Mouse (Mus musculus): ENCODE measurements around the gene Syngr2.
"Not testable (repeated sequence)": the region's sequence is repeated elsewhere in the genome, so short reads cannot be mapped to it uniquely, and the experiment has no call there.

Gene Syngr2

DNA sequence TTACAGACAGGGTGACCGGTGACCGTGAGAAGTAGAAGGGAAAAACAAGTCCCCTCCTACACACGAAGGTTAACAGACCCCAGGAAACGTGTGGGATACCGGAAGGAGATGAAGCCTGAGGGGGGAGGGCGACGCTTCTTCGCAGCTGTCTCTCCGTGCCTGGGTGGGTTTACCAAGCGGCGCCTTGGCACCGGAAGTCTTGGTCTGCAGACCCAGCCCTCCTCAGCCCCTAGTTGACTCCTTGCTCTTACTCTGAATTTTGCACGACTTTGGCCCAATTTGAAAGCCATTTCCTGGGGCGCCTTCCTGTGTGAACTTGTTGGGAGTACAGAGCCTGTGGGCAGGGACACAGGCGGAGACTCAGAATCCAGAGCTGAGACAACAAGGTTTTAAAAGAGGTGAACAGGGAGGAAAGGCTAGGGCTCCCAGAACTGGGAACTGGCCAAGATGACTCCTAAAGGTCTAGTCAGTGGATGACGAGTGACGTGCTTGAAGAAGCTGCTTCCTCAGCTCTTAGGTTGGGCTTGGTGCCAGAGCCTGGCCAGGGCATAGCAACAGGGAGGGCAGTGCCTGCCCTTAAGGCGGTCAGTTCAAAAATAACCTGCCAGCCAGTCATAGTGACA, 28.2 kb upstream of the Syngr2 start:
- DNase-seq (ENCODE audit: low spot score in 2 of 2) = peak; percentile 83 to 87

DNA sequence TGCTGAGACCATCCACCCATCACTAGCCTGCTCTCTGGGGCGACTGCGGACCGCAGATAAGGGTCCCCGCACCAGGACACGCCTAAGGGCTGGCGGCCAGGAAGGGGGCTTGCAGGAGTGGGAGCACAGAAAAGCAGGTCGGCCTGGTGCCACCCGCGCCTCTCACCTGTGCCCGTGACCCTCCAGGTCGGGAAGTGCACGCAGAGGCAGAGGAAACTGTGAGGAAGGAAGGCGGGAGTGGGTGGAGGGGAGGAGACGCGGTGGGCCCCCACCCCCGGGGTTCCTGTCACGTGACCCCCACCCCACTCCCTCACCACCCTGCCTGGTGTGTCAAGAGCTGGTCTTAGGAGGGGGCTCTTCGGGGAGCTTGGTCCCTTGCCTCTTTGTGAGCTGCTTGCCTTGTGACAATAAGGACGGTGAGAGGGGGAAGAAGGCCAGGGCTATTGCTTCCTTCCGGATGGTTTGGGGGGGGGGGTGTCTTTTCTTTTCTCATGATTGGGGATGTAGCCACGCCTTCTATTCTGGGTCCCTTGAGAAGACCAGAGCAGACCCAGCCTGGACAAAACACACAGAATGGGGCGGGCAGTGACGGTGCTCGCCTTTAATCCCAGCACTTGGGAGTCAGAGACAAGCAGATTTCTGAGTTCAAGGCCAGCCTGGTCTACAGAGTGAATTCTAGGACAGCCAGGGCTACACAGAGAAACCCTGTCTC, 27.3 kb upstream of the Syngr2 start, which contains the start of the genes Tmc8 and Tmc6:
TSS of gene Tmc8 (plus strand) at position 84 of the 712 bp plus-strand sequence.
TSS of gene Tmc6 (minus strand) at position 206 of the 712 bp plus-strand sequence.
- DNase-seq (ENCODE audit: low spot score in 2 of 2) = peak; percentile 93 to 94

DNA sequence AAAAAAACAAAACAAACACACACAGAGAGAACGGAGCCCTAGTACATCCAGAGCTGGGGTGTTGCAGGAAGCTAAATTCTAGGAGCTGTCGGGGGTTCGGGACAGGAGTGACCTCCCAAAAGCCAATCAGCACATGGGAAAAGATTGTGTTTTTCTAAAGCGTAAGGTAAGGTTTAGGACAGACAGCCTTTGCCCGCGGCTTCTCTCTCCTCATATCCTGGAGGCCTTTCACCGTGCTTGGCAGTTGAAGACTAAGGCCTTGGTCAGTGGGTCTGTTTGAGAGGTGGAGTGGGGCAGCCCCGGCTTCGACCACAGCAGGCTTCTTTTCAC, 26.8 kb upstream of the Syngr2 start:
- DNase-seq (ENCODE audit: low spot score in 2 of 2) = no peak

DNA sequence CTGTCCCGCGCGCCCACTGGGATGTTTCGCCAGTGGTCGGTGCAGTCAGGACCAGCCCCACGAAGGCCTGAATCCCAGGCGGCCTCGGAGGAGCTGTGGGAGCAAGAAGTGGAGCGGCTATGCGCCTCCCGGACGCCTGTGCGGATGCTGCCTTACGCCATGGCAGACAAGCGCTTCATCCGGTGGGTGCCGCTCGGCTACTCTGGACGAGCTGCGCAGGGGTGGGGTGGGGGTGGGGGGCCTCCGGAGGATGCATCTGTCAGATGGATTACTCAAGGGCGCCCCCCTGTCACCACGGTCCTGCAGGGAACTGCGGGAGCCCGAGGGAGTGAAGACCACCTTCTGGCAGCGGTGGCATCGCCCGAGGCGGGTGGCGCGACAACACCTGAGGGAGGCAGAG, 26.4 kb upstream of the Syngr2 start:
- DNase-seq (ENCODE audit: low spot score in 2 of 2) = peak; percentile 96 to 97

DNA sequence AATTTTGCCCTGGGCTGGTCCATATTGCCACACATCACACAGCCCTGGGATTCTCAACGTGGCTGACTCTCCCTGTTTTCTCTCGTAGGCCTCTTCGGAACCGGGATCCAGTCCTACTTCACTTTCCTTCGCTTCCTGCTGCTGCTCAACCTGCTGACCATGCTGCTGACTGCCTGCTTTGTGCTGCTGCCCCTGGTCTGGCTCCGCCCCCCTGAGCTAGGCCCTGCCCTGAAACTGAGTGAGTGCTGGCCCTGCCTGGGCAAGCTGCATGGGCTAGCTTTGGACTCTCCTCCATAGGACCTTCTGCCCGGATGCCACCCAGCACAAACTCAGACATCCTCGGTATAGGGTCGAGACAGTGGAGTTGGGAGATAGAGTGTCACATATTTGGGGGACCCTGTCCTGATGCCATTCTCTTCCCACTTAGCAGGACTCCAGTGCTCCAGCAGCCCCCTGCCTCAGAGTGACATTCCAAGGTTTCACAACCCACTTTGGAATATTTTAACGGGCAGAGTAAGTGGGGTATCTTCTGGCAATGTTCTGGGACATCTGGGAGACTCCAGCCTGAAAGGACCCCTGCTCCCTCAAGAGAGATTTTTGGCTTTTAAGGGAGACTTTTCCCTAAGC, 25.7 kb upstream of the Syngr2 start:
- peak; percentile 34 to 43 for DNase-seq (ENCODE audit: low spot score in 2 of 2)

DNA sequence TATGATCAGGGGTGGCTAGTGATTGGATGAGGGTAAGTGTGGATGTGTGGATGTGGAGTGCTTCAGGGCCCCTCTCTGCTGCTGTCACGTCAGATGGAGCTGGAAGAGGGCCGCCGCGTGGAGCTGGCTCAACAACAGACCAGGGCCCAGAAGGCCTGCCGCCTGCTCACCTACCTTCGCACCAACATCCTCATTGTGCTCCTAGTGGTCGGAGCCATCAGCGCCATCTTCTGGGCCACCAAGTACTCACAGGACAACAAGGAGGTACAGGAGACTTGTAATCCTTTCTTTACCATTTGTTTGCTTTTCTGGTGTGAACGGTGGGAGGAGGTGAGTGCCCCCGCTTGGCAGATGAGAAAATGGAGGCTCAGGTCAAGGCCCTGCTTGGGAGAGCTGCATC, 23.2 kb upstream of the Syngr2 start:
- DNase-seq (ENCODE audit: low spot score in 2 of 2) = peak; percentile 55 to 73

DNA sequence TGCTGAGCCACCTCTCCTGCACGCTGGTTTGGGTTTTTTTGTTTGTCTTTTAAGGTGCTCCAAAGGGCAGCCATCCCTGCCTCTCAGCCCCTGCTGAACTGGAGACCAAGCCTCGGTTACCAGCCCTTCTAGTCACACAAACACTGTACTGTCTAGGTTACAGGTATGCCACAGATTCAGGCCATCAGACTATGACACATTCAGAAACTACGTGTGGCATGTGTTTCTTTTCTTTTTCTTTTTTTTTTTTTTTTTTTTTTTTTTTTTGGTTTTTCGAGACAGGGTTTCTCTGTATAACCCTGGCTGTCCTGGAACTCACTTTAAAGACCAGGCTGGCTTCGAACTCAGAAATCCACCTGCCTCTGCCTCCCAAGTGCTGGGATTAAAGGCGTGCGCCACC, 21.0 kb upstream of the Syngr2 start:
- DNase-seq (ENCODE audit: low spot score in 2 of 2) = not testable (repeated sequence)

DNA sequence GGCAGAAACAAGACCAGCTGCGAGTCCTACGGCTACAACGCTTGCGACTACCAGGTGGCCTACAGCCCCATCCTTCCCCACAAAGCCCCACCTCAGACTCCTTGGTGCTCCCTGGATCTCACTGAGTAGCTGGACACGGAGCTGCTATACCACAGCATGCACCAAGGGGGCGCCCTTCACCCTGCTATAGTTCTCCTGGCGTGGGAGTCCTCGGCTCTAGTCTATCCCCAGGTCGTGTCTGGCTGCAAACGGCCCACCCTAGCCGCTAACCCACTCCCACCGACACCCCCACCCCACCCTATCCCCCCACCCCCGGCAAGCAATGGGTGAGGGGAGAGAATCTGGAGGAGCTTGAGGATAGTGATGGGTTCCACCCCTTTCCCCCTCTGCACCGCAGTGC, 19.2 kb upstream of the Syngr2 start:
- DNase-seq (ENCODE audit: low spot score in 2 of 2) = peak; percentile 42 to 69

DNA sequence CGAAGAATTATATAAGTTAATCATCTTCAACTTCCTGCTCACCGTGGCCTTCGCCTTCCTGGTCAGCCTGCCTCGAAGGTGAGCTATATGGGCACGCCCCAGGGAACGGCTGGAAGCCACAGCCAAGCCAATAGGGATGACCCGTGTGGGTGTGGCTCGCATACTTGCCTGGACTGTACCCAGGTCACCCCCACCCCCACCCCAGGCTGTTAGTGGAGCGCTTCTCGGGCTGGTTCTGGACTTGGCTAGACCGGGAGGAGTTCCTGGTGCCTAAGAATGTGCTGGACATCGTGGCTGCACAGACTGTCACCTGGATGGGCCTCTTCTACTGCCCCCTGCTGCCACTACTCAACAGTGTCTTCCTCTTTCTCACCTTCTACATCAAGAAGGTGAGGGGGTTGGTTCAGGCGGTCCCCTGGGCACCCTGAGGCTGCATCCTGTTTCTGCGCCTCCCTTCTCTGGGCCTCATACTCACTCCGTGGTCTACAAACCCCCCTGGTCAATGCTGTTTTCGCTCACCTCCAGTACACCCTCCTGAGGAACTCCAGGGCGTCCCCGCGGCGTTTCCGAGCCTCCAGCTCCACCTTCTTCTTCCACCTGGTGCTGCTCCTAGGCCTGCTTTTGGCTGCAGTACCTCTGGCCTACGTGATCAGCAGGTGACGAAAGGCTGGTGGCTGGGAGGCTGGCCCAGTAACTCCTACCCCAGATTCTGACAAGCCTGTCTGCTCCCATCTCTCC, 18.6 kb upstream of the Syngr2 start:
- no peak for DNase-seq (ENCODE audit: low spot score in 2 of 2)

DNA sequence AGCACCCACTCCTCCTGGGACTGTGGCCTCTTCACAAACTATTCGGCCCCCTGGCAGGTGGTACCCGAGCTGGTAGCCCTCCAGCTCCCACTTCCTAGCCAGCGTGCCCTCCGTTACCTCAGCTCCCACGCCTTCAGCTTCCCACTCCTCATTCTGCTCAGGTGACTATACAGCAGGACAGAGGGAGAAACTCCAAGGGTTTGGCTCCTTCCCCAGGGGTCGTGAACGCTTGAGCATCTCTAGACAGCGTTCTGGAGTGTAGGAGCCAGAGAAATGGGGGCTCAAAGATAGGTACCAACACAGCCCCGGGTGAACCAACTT, 18.1 kb upstream of the Syngr2 start:
- DNase-seq (ENCODE audit: low spot score in 2 of 2) = no peak

DNA sequence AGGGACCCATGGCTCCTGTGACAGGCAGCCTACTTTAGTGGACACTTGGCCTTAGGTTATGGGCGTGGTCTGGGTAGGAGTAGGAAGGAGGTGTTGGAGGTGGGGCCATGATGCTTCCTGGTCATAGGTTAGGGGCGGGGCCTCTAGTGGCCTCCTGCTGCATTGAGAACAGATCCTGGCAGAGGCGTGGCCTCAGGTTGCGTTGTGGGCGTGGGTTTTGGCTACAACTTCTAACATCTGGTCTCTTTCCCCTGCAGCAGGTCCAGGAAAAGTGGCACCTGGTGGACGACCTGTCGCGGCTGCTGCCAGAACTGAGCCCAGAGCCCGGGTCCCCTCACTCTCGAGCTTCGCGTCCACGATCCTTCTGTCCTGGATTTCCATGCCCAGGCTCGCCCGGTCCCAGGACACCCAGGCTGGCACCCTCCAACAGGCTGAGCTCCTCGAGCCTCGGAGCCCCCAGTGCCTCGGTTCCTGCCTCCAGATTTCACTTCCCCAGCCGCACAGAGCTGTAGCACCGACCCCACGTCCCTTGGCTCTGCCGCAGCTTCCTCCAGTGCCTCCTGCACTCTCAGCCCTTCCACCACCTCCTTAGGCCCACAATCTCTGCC, 17.1 kb upstream of the Syngr2 start:
- DNase-seq (ENCODE audit: low spot score in 2 of 2) = no peak

DNA sequence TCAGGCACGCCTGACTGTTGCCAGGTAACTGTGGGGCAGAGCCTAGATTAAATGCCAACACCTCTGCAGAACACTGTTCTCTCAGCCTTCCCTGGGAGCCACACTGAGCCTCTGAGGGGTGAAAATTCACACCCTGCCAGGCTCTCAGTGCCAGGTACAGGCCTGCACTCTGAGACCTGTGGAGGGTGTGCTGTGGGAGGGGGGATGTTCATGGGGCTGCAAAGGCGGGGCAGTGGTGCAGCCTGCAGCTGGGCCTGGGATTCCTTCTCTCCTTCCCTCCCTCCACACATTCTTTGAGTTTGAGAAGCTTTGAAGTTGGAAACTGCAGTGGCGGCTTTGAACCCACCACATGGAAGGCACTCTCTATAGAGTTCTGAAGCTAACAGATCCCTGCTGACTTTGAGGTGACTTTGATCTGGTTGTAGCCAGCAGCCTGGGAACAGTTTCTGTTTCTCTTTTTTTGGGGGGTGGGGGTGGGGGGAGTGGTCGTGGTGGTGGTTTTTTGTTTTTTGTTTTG, 15.4 kb upstream of the Syngr2 start:
- DNase-seq (ENCODE audit: low spot score in 2 of 2) = no peak

DNA sequence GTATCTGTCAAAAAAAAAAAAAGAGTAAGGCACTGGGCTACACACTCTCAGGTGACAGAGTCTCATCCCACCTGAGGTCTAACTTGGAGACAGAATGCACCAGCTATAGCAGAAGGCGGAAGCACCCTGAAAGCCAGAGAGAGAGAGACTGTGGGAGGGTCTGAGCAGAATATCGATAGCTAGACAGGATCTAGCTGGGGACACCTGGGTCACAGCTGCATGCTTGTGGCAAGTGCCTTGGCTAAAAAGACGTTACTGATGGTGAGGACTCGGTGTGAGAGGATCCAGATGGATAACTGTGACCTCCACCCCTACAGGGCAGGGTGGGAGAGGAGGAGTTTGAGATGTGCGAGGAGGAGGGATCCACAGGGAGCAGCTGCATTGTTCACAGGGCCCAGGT, 12.5 kb upstream of the Syngr2 start:
- no peak for DNase-seq (ENCODE audit: low spot score in 2 of 2)

DNA sequence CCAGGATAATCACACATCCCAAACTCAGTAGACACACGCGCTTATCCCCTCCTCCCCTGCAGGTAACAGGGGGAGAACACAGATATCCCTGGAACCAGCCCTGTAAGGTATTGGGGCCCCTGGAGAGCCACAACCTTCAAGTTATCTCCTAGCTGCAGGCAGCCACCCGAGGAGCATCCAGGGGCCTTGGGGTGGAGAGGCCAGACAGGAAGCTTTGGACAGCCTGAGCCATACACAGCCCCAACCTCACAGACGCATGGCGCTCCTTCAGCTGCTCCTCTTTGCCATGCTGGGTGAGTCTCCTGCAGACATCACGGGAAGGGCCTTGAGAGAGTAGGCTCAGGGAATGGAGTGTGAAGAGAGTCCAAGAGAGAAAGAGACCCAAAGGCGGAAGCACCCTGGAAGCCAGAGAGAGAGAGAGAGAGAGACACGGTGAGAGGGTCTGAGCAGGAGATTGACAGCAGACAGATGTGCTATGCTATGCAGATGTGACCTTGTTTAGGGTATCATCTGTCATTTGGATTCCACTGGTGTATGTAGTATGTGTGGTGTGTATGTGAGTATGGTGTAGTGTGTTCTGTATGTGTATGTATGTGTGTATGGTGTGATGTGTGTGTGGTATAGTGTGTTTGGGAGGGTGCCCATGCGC, 11.8 kb upstream of the Syngr2 start, which contains the start of gene 6030468B19Rik:
TSS of gene 6030468B19Rik (plus strand) at position 150 of the 649 bp plus-strand sequence.
- DNase-seq (ENCODE audit: low spot score in 2 of 2) = no peak

DNA sequence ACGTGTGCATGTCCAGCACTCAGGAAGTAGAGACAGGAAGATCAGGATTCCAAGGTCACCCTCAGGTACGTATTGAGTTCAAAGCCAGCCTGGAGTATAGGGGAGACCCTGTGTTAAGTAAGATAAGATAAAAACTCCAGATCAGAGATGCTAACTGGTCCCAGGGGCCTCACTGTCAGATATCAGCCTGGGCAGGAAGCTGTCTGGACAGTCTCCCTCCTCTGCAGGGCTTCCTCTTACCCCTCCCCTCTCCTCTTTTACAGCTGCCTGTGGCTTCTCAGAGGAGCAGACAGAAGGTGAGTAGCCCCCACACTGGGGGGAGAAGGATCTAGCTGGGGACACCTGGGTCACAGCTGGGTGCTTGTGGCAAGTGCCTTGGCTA, 11.3 kb upstream of the Syngr2 start:
- no peak for DNase-seq (ENCODE audit: low spot score in 2 of 2)

DNA sequence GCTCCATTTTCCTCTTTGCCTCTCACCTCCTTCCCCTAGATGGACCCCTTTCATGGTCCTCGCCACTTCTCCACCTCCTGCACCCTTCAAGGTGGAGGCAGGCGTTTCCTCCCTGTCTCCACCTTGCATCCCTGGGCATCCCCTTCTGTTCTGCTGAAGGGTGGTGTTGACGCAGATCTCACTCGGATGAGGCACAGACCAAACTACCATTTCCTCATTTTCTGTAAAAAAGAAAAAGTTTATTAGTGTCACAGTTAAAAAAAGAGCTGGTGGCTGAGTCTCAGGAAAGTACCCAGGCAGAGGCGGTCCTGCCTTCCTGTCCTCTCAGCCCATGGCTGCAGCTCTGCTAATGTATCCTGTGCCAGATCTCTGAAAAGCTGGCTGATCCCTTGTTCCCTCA, 10.3 kb upstream of the Syngr2 start:
- no peak for DNase-seq (ENCODE audit: low spot score in 2 of 2)

DNA sequence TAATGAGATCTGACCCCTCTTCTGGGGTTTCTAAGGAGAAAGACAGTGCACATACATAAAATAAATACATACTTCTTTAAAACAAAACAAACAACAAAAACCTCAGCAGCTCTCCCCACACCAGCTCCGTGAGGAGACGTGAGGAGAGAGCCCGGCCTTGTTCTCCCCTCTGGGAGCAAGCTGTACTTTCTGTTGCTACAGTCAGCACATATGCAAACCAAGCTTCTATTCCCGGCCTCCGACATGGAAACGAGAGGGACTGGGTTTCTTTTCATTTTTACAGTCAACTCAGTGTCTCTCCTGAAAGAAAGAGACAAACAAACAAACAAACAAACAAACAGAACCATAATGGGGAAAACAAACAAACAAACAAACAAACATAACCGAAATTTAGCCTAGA, 9.4 kb upstream of the Syngr2 start:
- no peak for DNase-seq (ENCODE audit: low spot score in 2 of 2)

DNA sequence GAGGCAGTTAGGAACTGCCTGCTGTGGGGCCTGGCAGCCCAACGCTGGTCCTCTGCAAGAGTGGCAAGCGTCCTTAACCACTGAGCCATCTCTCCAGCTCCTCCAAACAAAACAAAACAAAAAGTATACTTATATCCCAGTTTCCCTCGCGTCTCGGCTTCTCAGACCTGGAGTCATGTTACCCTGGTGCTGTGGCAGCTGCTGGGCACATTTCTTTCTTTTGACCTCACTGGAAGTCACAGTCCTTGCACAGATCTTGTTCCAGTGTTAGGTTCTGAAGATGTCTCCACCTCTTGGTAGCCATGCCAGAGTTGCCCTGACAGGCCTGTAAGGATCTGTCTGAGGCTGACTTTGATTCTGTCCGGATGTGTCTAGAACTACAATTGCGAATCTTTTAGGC, 7.8 kb upstream of the Syngr2 start:
- DNase-seq (ENCODE audit: low spot score in 2 of 2) = no peak

DNA sequence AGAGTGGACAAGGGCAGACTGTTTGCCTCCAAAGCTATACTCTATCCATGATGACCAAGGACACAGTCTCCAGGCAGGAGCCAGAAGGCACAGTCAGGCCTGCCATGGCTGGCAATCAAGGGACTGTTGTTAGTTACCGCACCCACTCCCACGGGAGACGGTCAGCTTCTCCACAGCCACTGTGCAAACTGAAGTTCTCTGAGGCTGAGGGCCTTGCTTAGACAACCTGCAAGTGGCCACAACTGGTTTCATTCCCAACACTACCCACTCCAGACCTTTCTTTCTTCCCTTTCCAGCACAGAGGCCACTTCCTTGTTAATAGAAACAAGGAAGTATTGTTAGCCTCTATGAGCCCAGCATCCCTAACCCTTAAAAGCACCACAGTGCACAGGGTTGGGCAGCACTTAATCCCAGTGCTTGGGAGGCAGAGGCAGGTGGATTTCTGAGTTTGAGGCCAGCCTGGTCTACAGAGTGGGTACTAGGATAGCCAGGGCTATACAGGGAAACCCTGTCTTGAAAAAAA, 6.2 kb upstream of the Syngr2 start:
- no peak for DNase-seq (ENCODE audit: low spot score in 2 of 2)

DNA sequence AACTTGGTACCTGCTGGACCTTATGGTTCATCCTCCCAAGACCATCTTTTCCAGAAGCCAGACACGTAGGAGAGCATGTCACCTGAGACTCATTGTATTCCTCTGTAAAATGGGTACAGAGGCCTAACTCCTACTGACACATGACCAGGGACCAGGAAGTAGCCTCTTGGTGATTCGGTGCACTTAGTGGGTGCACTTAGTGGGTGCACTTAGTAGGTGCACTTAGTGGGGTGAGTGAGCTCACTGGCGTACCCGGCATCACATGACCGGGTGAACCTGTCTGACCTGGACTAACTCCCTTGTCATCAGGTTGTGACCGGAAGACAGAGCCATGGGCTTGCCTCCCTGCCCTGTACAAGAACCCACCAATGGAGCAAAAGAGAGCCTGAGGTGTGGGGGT, 2.7 kb upstream of the Syngr2 start:
- no peak for DNase-seq (ENCODE audit: low spot score in 2 of 2)

DNA sequence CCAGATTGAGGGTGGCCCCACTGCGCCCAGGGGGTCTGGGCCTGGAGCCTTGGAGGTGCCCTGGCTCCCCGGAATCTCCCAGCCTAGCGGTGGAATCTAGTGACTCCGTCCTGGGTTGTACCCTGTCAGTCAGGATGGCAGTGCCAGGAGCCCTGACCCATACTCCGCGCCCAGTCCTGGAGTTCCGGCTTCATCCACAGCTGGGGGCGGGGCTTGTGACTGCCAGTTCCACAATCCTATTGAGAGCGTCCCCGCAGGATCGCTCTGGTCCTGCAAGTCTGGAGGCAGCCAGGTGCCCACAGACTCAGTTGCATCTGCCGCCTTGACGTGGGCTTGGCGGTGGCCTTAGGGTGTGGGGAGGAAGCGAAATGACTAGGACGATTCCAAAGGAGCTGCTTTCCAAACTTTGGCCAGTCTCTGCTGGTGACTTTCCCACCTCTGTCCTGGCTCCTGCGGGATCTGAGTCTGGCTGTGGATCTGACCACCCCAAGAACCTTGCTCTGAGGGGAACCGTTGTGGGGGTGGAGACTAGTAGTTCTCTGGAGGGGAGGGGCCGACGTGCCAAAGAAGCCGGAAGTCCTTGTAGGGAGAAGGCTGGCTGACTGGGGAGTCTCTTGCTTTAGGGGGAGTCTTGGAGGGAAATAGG, 1.1 kb downstream of the Syngr2 start:
- DNase-seq (ENCODE audit: low spot score in 2 of 2) = peak; percentile 76 to 77
